Mouse (Mus musculus): ENCODE results near the gene Mmp28.

Mmp28 gene

DNA sequence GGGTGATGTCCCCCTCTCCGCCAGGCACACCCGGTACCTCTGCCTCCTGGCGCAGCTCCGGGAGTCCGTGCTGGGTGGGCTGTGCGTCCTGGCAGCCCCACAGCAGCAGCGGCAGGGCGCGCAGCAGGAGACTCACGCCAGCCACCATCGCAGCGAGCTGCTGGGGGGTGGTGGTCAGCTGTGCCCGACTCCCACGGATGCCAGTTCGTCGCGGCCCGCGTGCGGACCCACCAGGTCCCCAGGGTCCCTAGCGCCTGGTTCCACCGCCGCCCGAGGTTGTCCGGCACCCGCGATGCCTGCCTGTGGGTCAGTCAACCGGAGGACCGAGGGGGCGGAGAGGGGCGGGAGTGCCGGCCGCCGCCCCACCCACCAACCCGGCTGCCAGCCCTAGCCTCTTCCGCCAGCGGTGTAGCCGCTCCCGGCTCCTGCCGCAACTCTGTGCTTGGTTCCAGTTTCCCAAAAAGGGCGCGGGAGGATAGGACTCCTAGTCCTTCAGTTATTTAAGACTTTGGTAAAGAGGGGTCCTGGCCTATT, at the start of gene Mmp28:
TSS of gene Mmp28 (minus strand) at position 361 of the 534 bp plus-strand sequence.
- peak; percentile 60 for DNase-seq (ENCODE audit: extremely low spot score)

DNA sequence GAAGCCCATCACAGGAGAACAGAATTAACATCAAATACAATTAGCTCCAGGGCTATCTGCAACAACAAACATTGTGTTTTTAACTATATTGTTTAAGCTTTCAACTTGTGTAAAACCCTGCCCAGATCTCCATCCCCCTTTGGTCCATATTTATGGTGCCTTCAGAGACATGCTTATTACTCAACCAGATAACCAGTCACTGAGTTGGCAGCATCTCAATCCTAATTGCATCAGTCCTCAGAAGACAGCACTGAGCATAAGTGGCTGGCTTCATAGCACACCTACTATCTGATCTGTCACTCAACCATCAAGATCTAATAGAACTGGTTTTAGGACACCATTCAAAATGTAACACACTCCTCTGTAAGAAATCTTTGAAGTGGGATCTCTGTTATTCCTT, 46.6 kb upstream of the Mmp28 start:
- DNase-seq (ENCODE audit: extremely low spot score): no peak

DNA sequence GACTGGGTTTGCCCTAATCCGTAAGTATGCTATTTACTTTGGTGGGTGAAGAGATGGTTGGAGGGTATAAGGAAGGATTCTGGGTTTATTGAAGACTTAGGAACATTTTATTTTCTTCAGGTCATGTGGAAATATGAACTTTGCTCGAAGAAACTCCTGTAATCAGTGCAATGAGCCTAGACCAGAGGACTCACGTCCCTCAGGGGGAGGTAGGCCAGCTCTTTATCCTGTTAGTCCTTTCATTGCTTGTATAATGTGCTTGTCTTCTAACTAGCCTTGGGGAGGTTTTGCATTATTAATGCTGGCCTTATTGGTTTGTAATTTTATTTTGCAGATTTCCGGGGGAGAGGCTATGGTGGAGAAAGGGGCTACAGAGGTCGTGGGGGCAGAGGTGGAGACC, 41.4 kb upstream of the Mmp28 start:
- no peak for DNase-seq (ENCODE audit: extremely low spot score)

DNA sequence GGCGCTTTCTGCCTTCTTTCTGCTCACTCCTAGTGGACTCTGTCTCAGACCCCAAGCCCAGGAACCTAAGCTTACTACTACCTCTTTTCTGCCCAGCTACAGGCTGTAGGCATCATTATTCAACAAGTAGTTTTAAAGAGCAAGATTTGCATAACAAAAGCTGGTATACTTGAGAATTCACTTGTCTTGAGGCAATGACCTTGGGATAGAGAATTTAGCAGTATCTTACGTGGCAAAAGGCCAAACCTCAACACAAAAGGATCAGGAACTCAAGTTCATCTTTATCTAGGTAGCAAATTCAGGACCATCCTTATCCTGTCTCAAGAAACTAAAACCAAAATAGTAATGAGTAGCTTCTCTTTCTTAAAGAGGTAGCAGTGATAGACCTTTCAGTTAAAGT, 32.7 kb upstream of the Mmp28 start:
- DNase-seq (ENCODE audit: extremely low spot score): no peak

DNA sequence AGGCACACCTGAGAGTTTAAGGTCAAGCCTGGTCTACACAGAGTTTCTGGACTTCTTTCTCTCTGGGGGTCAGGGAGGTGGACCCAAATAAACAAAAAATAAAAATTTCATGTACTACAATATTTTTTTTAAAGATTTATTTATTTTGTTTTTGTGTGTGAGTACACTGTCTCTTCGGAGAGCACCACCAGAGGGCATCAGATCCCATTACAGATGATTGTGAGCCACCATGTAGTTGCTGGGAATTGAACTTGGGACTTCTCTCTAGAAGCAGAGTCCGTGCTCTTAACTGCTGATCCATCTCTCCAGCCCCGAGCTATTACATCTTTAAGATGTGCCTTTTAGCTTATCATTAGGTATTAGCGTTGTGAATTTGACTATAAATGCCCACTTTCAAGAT, 28.6 kb upstream of the Mmp28 start:
- DNase-seq (ENCODE audit: extremely low spot score): no peak

DNA sequence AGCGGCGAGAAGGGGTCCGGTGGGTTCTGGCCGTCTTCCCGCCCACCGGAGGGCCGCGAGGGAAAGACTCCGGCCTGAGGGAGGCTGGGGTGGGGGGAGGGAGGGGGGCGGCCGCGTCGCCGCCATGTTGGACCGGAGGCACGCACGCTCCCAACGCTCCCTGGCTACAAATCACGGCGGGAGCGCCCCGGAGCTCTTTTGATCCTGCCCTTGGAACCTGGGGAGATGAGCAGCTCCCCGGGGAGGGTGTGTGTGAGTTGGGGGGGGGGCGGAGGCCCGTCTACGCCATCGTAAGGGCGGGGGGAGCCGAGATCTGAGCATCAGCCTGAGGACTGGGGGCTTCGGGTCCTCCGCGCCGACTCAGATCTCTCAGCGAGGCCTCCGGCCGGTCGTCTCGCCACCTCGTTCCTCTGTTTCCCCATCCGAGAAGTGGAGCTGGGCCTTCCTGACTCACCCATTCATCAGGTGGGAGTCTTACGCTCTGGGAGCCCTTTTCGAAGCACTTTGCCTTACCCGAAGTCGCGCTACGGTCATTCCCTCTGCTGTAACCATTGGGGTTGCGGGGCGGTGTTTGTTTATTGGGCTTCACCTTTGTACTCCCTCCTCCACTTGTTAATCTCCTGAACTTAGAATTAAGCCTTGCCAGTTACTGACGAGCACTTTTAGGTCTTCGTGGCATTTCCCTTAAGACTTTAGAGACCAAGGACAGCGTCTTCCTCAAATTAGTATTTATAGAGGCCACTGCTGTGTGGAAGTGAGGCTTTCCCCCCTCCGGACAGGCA, 10.6 kb upstream of the Mmp28 start:
- DNase-seq (ENCODE audit: extremely low spot score): no peak

DNA sequence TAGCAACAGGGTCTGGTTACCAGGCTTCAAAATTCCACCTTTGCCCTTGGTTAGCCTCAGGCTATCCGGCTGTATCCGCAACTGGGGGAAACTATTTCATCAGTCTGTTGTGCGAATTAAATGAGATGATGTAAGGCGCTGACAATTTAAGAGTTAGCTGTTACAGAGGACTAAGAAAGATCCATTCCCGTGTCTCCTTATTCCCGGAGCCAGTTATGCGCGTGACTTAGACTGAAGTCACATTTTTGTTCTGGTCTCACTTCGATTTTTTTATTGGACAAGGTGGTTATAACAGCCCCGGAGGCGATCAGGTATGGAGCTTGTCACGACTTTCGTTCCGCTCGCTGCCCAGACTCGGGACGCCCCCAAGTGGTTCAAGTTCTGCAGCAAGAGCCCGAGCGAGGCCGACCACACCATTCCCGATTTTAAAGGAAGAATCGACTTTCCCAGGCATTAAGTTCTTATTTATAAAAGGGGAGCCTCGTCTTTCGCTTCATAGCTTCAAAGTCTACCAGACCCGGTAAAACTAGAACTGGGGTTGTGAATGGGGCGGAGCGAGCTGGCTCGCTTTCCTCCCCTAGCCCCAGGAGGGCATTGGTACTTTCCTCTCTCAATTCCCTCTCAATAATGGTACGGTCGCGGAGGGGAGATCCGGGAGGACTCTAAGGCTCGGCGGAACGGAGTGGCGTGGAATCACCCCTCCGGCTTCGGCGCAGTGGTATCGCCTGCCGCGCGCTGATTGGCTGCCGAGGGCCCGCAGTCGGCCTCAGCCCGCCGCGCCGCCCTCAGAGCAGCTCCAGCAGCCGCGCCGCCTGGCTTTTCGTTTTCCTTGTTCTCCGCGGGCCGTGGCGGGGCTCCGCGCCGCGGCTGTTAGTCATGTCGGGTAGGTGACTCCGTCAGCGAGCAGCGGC, 9.7 kb upstream of the Mmp28 start, which contains the start of gene Taf15:
TSS of gene Taf15 (plus strand) at position 763 of the 911 bp plus-strand sequence.
- peak; percentile 98 for DNase-seq (ENCODE audit: extremely low spot score)

DNA sequence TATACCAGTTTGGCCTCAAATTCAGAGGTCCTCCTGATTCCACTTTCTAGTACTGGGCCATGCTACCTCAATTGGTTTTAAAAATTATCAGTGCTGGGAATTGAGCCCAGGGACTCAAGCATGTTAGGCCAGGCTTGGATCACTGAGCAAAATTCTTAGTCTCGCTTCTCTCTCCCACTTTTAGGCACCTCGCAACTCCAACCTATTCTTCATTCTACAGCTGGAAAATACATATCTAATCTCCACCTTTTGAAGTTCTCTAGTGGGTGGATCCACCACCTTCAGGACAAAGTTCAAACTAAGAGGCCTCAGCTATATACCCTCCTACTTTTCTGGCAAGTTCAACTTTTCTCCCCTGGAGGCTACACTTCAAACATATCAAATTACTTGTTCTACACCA, 8.9 kb upstream of the Mmp28 start:
- no peak for DNase-seq (ENCODE audit: extremely low spot score)

DNA sequence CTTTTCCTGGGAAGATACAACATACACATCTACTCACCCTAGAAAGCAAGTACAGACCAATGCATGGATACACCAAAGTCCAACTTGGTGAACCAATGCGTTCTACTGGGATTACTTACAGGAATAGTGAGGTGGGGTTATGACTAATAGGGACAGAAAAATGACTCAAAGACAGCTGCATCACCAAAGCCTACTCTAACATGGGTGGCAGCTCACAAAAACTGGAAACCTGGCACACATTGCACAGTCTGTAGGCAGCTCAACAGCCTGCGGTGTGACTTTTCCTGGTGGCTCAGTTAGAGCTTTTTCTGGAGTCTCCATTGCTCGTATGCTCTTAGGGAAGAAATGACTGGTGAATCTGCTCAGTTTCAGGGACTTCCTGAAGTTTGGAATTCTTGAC, 5.9 kb upstream of the Mmp28 start:
- DNase-seq (ENCODE audit: extremely low spot score): no peak

DNA sequence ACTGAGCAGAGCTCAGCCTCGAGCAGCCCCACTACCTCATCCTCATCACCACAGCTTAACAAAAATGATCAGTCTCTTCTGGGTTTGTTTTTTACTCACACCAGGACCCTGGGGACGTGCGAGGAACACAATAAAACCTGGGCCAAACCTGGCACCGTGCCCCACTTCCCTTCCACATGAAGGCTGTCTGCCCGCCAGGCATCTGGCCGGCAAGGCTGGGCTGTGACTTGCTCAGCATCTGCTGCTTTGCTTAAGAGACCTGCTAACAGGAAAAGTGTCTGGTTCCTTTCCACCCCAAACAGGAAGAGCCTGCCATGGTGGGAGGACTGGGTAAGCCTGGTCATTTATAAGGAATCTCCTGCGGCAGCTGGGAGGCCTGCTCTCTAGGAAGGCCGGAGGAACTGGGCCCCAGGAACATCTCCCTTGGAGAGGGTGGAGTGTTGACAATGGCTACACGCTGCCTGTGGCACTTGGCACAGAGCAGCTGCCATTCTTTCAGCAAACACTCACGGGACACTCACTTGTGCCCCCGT, 4.3 kb upstream of the Mmp28 start:
- no peak for DNase-seq (ENCODE audit: extremely low spot score)

DNA sequence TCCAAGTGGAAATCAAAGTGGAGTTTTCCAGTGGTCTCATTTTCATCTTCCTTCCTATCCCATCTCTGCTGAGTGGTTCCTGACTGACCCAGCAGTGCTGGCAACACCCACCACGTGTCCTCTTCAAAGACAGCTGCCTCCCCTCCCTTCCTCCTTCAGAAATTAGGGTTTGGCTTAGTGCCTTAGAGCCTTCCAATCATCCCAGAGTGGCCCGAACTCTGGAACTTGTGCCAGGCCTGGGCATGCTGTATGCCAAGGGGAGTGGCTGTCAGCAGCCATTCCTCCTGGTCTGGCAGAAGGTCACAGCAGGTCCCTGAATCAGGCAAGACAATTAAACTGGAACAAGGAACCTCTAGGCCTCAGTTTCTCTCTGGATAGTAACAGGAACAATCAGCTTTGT, 3.1 kb upstream of the Mmp28 start:
- DNase-seq (ENCODE audit: extremely low spot score): no peak

DNA sequence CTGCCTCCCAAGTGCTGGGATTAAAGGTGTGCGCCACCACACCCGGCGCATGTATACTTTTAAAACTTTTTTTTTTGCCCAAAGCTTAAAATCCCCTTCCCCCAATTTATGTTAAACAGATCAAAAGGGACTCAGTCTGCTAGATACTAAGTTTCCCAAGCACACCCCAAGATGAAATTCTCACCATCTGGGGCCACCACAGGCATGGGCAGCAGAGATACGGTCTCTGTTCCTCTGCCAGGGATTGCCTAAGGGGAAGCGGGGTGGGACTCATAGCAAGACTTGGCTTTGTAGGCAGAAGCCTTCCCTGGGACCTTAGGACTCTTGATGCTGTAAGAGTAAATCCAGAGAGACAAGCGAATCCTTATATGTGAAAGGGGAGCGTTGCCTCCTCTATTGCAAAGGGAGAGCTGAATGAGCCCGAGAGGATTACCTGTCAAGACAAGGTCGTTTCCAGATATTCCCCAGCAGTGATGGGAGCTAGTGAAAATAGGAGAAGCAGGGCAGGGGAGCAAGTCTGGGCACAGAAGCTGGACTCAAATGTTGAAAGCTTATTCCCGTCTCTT, 1.3 kb downstream of the Mmp28 start:
- DNase-seq (ENCODE audit: extremely low spot score): no peak

DNA sequence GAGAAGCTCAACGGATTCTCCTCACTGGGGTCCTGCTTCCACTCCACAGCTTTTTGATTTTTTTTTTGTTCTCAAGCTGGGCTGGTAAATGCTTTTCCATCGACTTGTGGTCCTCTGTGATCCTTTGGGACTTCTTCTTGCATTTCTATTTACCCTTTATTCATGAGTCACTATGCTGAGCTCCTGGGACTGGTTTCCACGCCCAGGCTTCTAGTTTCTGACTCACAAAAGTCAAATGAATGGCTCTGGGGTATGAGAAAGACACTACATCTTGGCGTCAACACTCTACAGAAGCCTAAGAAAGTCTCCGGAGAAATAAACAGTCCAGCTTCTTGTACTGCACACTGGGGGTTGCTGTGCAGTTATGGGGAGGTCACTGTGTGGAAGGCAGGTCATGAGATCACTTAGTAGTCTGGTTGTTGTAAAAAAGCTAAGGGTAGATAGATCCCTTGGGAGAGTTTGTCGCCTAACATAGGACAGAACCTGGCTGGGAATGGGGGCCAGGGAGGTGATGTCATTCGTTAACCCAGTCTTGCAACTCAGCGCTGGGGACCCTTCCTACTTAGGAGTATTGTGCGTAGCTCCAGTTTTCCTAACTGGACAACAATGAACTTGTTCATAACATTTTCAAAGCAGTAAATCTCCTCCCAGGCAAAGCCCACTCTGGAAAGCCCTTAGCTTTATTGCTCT, 4.8 kb downstream of the Mmp28 start:
- no peak for DNase-seq (ENCODE audit: extremely low spot score)

DNA sequence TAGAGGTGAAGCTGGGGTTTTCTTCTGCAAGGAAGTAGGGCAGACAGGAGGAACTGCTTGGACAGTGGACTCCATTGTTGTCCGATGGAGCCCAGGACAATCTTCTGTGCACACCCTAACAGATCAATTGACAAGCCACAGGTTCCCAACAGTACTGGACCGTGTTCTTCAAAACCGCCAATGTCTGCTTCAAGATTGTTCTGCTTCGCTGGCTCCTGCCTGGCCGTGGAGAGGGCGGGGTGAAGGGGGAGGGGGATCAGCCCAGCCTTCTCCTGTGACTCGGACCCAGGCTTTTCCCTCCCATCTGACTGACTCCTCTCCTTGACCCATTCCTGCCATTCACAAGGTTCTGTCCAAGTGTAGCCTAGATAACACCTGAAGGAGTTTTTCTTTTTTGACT, 5.6 kb downstream of the Mmp28 start:
- no peak for DNase-seq (ENCODE audit: extremely low spot score)

DNA sequence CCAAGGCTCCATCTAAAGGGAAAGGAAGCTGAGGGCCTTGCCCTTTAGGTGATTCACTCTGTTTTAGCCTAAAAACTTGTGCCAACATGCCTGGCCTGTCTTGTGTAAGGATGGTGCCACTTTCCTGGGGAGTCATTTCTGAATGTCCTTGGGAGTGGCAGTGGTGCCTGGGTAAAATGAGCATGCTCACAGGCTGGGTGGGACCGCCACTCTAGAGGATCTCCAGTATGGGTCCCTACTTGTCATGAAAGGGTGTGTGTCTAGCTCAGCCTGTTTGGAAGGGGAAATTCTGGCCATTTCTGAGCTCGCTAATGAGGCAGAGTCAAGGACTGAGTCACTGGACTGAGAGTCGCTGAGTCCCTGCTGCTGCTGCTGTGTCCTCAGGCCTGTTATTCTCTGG, 7.3 kb downstream of the Mmp28 start:
- no peak for DNase-seq (ENCODE audit: extremely low spot score)

DNA sequence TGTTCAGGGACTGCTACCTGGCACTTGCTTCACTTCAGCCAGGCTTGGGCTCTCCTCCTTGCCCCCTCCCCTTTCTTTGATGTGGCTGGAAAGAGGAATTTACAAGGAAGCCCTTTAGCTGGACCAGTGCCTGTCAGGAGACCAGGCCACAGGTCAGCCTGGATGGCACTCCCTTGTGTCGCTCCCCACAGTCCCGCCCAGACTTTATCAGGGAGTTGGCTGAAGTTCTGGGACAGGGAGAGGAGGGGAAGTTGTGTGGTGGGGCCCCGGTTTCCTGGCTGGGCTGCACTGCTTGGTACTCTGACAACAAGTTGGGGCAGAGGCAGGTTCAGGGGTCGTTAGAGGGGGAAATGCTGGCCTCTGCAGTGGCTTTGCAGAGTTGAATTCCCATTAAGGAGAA, 8.3 kb downstream of the Mmp28 start:
- DNase-seq (ENCODE audit: extremely low spot score): no peak

DNA sequence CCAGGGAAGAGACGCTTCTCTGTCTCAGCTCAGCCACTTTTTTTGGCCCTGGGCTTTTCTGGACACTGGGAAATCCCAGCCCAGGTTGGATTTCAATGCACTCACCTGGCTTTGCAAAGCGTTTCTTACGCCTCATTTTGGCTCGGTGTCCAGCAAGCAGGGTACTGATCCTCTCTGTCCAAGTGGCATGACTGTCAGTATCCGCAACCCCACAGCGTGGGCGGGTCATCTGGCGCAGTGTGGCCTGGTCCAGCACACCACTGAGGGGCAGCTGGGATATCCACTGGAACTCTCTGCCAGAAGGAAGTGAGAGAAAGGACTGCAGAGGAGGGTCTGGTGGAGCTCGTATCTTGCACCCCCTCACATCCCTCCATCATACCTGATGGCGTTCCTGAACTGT, 11.6 kb downstream of the Mmp28 start:
- DNase-seq (ENCODE audit: extremely low spot score): no peak

DNA sequence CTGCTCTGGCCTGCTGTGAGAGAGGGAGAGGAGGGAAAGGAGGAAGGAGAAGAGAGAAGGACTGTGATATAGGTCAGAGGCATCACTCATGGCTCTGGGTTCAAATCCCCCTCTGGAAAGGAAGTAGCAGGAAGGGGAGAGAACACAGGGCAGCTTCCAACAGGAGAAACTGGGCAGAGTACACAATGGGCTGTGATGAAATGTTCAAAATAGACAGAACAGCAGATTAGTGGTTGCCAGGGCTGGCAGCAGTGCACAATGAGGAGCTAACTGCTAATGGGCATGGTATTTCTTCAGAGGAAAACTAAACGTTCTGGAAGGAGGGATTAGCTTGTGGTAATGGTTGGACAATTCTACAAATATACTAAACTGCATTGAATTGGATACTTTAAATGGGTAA, 12.3 kb downstream of the Mmp28 start:
- DNase-seq (ENCODE audit: extremely low spot score): no peak

DNA sequence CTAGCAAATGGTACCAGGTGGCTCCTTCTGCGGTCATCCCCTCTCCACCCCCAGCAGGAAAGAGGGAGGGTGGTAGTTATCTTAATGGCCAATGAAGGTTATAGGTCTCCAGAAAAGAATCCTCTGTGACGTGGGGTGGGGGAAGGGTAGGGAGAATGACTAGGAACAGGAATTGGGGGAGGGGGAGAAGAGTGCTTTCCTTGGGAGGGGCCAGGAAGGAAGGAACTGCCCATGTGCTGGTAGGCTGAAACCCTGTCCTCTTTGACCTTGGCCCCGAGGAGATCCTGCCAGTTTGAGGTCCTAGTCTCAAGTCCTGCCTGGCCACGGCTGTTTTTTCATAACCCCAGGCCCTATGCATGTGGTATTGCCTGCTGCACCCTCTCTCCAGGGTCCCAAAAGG, 13.6 kb downstream of the Mmp28 start:
- DNase-seq (ENCODE audit: extremely low spot score): no peak

DNA sequence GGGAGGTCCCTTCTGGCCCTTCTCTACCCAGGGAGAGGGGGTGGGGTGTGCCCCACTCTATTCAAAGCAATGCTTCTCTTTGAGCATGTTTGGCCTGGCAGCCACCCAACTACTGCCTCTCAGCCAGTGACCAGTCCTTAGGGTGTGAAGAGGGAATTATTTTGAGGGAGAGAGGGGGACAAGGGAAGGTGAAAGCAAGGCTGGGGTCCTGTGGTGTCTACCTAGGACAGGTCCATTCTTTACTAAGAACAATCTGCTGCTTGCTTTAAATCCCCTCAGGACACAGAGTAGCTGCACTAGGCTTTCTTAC, 14.0 kb downstream of the Mmp28 start:
- DNase-seq (ENCODE audit: extremely low spot score): no peak

DNA sequence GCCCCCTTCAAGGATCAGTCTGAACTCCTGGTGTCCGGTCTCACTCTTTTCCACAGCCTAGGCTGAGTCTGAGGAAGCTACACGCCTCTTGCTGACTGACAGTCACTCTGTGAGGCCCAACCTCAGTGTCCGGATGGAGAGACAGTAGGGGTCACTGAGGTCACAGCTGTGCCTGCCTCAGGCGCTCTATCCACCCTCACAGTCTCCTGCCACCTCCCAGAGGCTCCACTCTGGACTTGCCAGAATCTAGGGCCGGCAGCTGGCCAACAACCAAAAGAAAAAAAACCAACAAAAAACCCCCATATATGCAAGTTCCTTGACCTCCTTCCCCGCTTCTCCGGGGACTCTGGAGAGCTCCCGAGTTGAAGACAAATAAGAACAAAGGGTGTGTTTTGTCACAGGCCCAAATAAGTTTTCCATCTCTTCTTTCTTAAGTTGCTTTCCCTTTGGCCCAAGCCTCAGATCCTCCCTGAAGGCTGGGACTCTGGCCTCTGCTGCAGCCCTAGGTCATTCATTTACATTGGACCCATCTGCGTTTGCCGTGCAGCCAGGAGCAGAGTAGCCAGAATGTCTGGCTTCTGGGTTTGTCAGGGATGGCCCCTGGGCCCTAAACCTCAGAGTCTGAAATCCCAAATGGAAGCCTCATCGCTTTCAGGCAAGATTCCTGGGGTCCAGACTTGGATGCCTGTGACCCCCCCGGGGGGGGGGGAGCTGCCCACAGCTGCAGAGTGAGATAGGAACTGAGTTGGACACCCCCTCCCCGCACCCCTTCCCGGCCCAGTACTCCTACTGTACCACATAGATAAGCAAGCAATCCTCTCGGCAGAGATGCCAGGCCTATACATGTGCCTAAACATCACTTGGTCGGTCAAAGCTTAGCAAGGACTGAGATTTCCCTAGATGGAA, 14.6 kb downstream of the Mmp28 start:
- DNase-seq (ENCODE audit: extremely low spot score): peak; percentile 75

Data from embryo, embryonic 9.5 days (tissue).